Mouse (Mus musculus): ENCODE results near the gene Pdlim7.
A peak's percentile ranks its signal among the peaks of the same experiment; 100 is the strongest.

The Pdlim7 gene

GRCm38 (mm10) chr13:55484520-55485088, 28.9 kb downstream of the Pdlim7 start:
- DNase-seq: no peak

DNA sequence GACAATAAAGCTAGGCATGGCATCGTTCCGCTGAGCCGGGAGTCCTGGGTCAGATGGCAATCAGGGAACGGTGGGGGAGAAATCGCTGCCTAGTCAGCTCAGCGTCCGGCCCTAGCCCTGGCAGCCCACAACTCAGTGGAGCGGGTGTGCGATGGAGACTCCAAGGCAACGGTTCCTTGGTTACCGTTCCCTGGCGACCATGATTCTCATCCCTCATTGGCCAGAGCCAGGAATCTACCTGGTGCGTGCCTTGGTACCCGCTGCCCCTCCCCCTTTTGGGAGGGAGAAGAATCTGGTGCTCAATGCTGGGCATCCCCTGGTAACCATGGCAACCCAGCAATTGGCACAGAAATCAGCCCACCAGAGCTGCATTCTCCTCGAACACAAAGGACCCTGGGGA, 29.9 kb downstream of the Pdlim7 start:
- no peak for DNase-seq

- no peak for DNase-seq
Observed at GRCm38 (mm10) chr13:55483071-55483470, 30.4 kb downstream of the Pdlim7 start.

- DNase-seq: no peak
Observed at GRCm38 (mm10) chr13:55482542-55482941, 30.9 kb downstream of the Pdlim7 start.

DNA sequence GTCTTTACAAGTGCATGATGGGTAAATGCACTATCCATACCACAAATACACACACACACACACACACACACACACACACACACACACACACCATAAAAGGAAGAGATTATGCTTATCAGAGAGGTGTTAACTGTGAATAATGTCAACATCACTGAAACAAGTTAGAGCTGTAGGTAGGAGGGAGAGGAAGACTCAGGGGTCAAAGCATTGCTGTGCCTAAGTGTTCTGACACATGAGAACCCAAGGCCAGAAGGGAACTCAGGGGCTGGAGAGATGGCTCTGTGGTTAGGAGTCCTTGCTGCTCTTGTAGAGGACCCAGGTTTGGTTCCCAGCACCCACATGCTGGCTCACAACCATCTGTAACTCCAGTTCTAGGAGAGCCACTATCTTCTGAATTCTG, 33.5 kb downstream of the Pdlim7 start:
- DNase-seq: no peak

DNA sequence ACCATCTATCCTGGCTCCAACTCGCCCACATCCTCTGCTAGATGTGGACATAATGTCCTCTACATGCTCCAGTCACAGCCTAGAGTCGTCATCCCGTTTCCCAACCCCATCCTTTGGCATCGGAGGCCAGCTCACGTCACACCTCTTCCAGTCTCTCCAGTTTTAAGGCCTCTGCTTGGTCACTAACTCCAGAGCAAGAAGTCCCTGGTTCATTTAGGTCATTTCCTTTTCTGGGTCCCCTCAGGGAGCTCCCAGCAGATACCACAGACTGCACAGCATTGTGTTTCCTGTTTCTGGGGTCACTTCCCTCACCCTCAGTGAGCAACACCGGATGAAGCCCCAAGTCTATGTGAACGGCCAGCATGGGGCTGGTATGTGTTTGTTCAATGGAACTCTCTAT, 34.5 kb downstream of the Pdlim7 start:
- no peak for DNase-seq

- no peak for DNase-seq
Observed at GRCm38 (mm10) chr13:55478036-55478435, 35.4 kb downstream of the Pdlim7 start.

- DNase-seq: no peak
Observed at GRCm38 (mm10) chr13:55477492-55477891, 36.0 kb downstream of the Pdlim7 start.

- no peak for DNase-seq
Observed at GRCm38 (mm10) chr13:55476256-55476655, 37.2 kb downstream of the Pdlim7 start.

DNA sequence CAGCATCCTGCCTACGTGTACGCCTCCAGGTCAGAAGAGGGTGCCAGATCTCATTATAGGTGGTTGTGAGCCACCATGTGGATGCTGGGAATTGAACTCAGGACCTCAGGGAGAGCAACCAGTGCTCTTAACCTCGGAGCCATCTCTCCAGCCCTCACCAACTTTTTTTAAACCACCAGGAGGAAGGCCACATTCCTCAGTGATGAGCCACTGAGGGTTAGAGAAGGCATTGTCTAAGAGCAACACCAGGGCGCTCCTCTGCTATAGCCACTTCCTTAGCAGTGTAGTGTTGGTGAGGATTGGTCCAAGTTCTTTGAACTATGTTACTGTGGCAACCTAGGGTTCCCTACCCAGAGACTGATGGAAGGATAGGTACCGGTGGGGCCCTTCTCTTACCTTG, 37.7 kb downstream of the Pdlim7 start:
- no peak for DNase-seq

GRCm38 (mm10) chr13:55474621-55475069, 38.8 kb downstream of the Pdlim7 start:
- peak; percentile 47 for DNase-seq

- no peak for DNase-seq
Observed at GRCm38 (mm10) chr13:55473961-55474360, 39.5 kb downstream of the Pdlim7 start.

- DNase-seq: no peak
Observed at GRCm38 (mm10) chr13:55473076-55473831, 40.2 kb downstream of the Pdlim7 start.

GRCm38 (mm10) chr13:55472132-55473022, 41.1 kb downstream of the Pdlim7 start:
- DNase-seq: peak; percentile 73

DNA sequence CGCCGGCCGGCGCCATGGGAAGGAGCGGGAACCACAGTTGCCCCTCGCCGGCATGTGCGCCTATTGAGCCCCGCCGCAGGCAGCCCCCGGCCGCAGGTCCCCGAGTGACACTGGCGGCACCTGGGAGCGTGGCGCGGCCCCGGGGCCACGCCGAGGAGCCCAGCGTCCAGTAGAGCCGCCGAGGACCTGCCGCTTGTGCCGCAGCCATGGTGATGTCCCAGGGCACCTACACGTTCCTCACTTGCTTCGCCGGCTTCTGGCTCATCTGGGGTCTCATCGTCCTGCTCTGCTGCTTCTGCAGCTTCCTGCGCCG, 41.7 kb downstream of the Pdlim7 start:
- no peak for DNase-seq

DNA sequence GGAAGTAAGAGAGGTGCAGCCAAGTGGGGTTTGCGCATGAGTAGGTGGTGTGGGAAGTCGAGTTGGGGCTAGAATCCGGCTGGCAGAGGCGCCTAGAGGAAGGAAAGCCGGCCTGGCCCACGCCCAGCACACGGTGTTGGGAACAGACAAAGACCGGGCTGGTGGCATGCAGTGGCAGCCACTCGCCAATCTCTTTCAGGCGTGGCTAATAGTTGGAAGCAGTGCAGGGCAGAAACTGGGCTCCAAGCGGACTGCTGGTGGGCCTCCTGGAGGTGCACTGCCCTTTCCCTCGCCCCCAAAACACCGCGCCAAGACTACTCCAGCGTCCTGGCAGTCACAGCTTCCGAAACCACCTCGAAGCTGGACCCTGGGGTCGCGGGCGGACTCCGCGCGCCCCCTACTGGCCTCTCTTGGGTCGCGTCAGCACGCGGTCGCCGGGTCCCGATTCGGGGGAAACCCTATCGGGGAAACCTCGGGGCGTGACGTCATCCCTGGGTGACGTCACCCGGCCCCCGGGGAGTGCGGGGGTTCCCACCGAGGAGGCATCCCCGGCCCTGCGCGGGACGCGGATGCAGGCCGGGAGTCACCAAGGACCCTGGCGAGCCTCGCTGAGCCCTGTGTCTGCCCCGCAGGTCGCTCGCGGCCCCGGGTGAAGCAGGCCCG, 42.2 kb downstream of the Pdlim7 start:
- DNase-seq: peak; percentile 84

DNA sequence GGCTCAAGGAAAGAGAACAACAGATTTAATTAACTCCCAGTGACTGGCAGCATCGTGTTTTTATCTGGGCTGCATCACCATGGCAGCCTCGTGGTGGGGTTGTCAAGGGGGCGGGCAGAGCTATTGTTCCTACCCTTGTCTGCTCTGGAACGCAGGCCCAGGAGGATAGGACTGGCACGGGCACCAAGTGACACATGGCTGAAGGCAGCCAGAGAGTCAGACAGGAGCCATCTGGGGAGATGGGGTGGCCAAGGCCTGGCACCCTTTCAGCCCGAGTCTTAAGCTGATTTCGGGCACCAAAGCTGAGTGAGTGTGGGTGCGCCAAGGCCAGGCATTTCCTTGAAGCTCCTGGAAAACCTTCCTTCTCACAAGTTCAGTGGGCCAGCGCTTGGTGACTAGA, 43.1 kb downstream of the Pdlim7 start:
- DNase-seq: peak; percentile 89

GRCm38 (mm10) chr13:55468851-55469560, 44.5 kb downstream of the Pdlim7 start:
- no peak for DNase-seq

DNA sequence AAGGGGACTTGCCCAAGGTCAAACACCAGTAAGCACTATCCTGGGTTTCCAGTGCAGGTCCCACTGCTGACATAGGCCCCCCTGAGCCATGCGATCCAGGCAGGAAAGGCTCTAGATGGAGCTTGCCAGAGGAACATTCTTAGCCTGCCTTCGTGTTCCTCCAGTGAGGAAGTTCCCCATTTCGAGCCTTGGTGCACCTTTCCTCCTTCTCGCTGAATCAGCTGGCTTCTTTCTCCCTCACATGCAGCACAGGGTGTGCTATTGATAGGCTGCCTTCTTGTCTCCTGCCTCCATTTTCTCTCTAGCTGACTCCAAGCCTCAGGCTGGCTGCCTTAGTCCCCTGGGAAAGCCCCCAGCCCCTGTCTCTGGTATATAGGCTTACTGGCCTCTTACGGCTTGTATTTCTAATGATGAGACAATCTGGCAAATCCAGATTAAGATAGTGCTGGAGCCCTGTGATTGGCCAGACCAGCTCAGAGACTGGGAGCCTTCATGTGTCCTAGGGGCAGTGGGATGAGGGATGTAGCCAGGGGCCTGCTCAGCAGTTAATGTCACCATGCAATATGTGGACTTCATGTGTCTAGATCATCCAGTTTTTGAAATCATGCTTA, 47.5 kb downstream of the Pdlim7 start:
- DNase-seq: no peak

- DNase-seq: no peak
Observed at GRCm38 (mm10) chr13:55465184-55465583, 48.3 kb downstream of the Pdlim7 start.

- peak; percentile 59 for DNase-seq
Observed at GRCm38 (mm10) chr13:55464027-55464884, 49.2 kb downstream of the Pdlim7 start, which contains the start of gene Prr7. Gene Prr7, plus strand, starts transcription at chr13:55464267.

All from cerebellum, adult 11-12 months (tissue).